Mouse (Mus musculus): ENCODE measurements around the gene Olfr13.
"Not testable (repeated sequence)": the region's sequence is repeated elsewhere in the genome, so short reads cannot be mapped to it uniquely, and the experiment has no call there.

The Olfr13 gene

GRCm38 (mm10) chr6:43171840-43172239, at the start of gene Olfr13:
Gene Olfr13 (plus strand): TSS chr6:43172140.
- H3K27me3 ChIP-seq (ENCODE audit: insufficient read depth, low read length): no peaks in the 10 kb centered on the region
- H3K9me3 ChIP-seq (ENCODE audit: low read length): no peaks in the 10 kb centered on the region
- H3K4me3 ChIP-seq (replicated peaks; ENCODE audit: low read length): no peak within 1 kb of the TSS
- TF ChIP-seq POU5F1 (IDR thresholded peaks at IDR 0.05; ENCODE audit: borderline replicate concordance, low read length) (no peak), NANOG (IDR thresholded peaks at IDR 0.05; ENCODE audit: borderline replicate concordance, low read length) (no peak), CTCF (conservative IDR thresholded peaks at IDR 0.05; ENCODE audit: low read length) (no peak)
- H3K4me1 ChIP-seq (replicated peaks; ENCODE audit: low read depth, low read length): no peaks in the 10 kb centered on the region
- H3K36me3 ChIP-seq (ENCODE audit: insufficient read depth, low read length): no peaks in the 10 kb centered on the region

- not testable (repeated sequence) for H3K27me3 ChIP-seq (ENCODE audit: insufficient read depth, low read length); H3K4me1 ChIP-seq (replicated peaks; ENCODE audit: low read depth, low read length); H3K9me3 ChIP-seq (ENCODE audit: low read length); H3K36me3 ChIP-seq (ENCODE audit: insufficient read depth, low read length); H3K4me3 ChIP-seq (replicated peaks; ENCODE audit: low read length)
Observed at GRCm38 (mm10) chr6:43146267-43146666, 25.7 kb upstream of the Olfr13 start, which contains the start of gene Olfr237-ps1. Gene Olfr237-ps1 (plus strand): TSS chr6:43146567.

- no peak overlapping the region for H3K4me3 ChIP-seq (replicated peaks; ENCODE audit: low read length)
- TF ChIP-seq POU5F1 (IDR thresholded peaks at IDR 0.05; ENCODE audit: borderline replicate concordance, low read length): no peak
- TF ChIP-seq CTCF (conservative IDR thresholded peaks at IDR 0.05; ENCODE audit: low read length): no peak
- no peak for TF ChIP-seq NANOG (IDR thresholded peaks at IDR 0.05; ENCODE audit: borderline replicate concordance, low read length)
- no peaks in the 10 kb centered on the region for H3K27me3 ChIP-seq (ENCODE audit: insufficient read depth, low read length)
- no peaks in the 10 kb centered on the region for H3K9me3 ChIP-seq (ENCODE audit: low read length)
- H3K36me3 ChIP-seq (ENCODE audit: insufficient read depth, low read length): no peaks in the 10 kb centered on the region
- no peaks in the 10 kb centered on the region for H3K4me1 ChIP-seq (replicated peaks; ENCODE audit: low read depth, low read length)
Observed at GRCm38 (mm10) chr6:43159502-43159901, 12.4 kb upstream of the Olfr13 start.

- TF ChIP-seq POU5F1 (IDR thresholded peaks at IDR 0.05; ENCODE audit: borderline replicate concordance, low read length) (no peak), NANOG (IDR thresholded peaks at IDR 0.05; ENCODE audit: borderline replicate concordance, low read length) (no peak), CTCF (conservative IDR thresholded peaks at IDR 0.05; ENCODE audit: low read length) (no peak)
- Histone ChIP-seq H3K36me3 (ENCODE audit: insufficient read depth, low read length) (no peaks in the 10 kb centered on the region), H3K4me1 (replicated peaks; ENCODE audit: low read depth, low read length) (no peaks in the 10 kb centered on the region), H3K27me3 (ENCODE audit: insufficient read depth, low read length) (no peaks in the 10 kb centered on the region), H3K9me3 (ENCODE audit: low read length) (no peaks in the 10 kb centered on the region), H3K4me3 (replicated peaks; ENCODE audit: low read length) (no peak within 1 kb of the TSS)
Observed at GRCm38 (mm10) chr6:43162982-43163381, 9.0 kb upstream of the Olfr13 start, which contains the start of gene Olfr437. Gene Olfr437 (plus strand): TSS chr6:43163282.

- no peak for TF ChIP-seq POU5F1 (IDR thresholded peaks at IDR 0.05; ENCODE audit: borderline replicate concordance, low read length)
- TF ChIP-seq CTCF (conservative IDR thresholded peaks at IDR 0.05; ENCODE audit: low read length): no peak
- no peak for TF ChIP-seq NANOG (IDR thresholded peaks at IDR 0.05; ENCODE audit: borderline replicate concordance, low read length)
- no peaks in the 10 kb centered on the region for H3K27me3 ChIP-seq (ENCODE audit: insufficient read depth, low read length)
- H3K36me3 ChIP-seq (ENCODE audit: insufficient read depth, low read length): no peaks in the 10 kb centered on the region
- no peaks in the 10 kb centered on the region for H3K4me1 ChIP-seq (replicated peaks; ENCODE audit: low read depth, low read length)
- no peak overlapping the region for H3K4me3 ChIP-seq (replicated peaks; ENCODE audit: low read length)
- H3K9me3 ChIP-seq (ENCODE audit: low read length): no peaks in the 10 kb centered on the region
Observed at GRCm38 (mm10) chr6:43167246-43167645, 4.7 kb upstream of the Olfr13 start.

- H3K36me3 ChIP-seq (ENCODE audit: insufficient read depth, low read length): no peaks in the 10 kb centered on the region
- no peak for TF ChIP-seq CTCF (conservative IDR thresholded peaks at IDR 0.05; ENCODE audit: low read length)
- no peaks in the 10 kb centered on the region for H3K4me1 ChIP-seq (replicated peaks; ENCODE audit: low read depth, low read length)
- no peaks in the 10 kb centered on the region for H3K27me3 ChIP-seq (ENCODE audit: insufficient read depth, low read length)
- H3K4me3 ChIP-seq (replicated peaks; ENCODE audit: low read length): no peak overlapping the region
- no peaks in the 10 kb centered on the region for H3K9me3 ChIP-seq (ENCODE audit: low read length)
Observed at GRCm38 (mm10) chr6:43178129-43178528, 6.2 kb downstream of the Olfr13 start.

GRCm38 (mm10) chr6:43178584-43179501, 6.9 kb downstream of the Olfr13 start:
- Histone ChIP-seq H3K36me3 (ENCODE audit: insufficient read depth, low read length) (no peaks in the 10 kb centered on the region), H3K9me3 (ENCODE audit: low read length) (no peaks in the 10 kb centered on the region), H3K4me3 (replicated peaks; ENCODE audit: low read length) (no peak overlapping the region), H3K4me1 (replicated peaks; ENCODE audit: low read depth, low read length) (no peaks in the 10 kb centered on the region), H3K27me3 (ENCODE audit: insufficient read depth, low read length) (no peaks in the 10 kb centered on the region)
- TF ChIP-seq POU5F1 (IDR thresholded peaks at IDR 0.05; ENCODE audit: borderline replicate concordance, low read length) (no peak), CTCF (conservative IDR thresholded peaks at IDR 0.05; ENCODE audit: low read length) (no peak), NANOG (IDR thresholded peaks at IDR 0.05; ENCODE audit: borderline replicate concordance, low read length) (no peak)

GRCm38 (mm10) chr6:43190986-43191385, 19.0 kb downstream of the Olfr13 start:
- no peak for TF ChIP-seq CTCF (conservative IDR thresholded peaks at IDR 0.05; ENCODE audit: low read length)
- TF ChIP-seq NANOG (IDR thresholded peaks at IDR 0.05; ENCODE audit: borderline replicate concordance, low read length): no peak
- no peak for TF ChIP-seq POU5F1 (IDR thresholded peaks at IDR 0.05; ENCODE audit: borderline replicate concordance, low read length)
- no peak overlapping the region for H3K4me3 ChIP-seq (replicated peaks; ENCODE audit: low read length)
- H3K36me3 ChIP-seq (ENCODE audit: insufficient read depth, low read length): no peaks in the 10 kb centered on the region
- H3K9me3 ChIP-seq (ENCODE audit: low read length): no peaks in the 10 kb centered on the region
- no peaks in the 10 kb centered on the region for H3K27me3 ChIP-seq (ENCODE audit: insufficient read depth, low read length)
- no peaks in the 10 kb centered on the region for H3K4me1 ChIP-seq (replicated peaks; ENCODE audit: low read depth, low read length)

GRCm38 (mm10) chr6:43196781-43197180, 24.8 kb downstream of the Olfr13 start, which contains the start of gene Olfr435:
Gene Olfr435 (plus strand): TSS chr6:43197146.
- no peaks in the 10 kb centered on the region for H3K36me3 ChIP-seq (ENCODE audit: insufficient read depth, low read length)
- no peak within 1 kb of the TSS for H3K4me3 ChIP-seq (replicated peaks; ENCODE audit: low read length)
- H3K4me1 ChIP-seq (replicated peaks; ENCODE audit: low read depth, low read length): no peaks in the 10 kb centered on the region
- TF ChIP-seq NANOG (IDR thresholded peaks at IDR 0.05; ENCODE audit: borderline replicate concordance, low read length) (no peak), CTCF (conservative IDR thresholded peaks at IDR 0.05; ENCODE audit: low read length) (no peak), POU5F1 (IDR thresholded peaks at IDR 0.05; ENCODE audit: borderline replicate concordance, low read length) (no peak)
- no peaks in the 10 kb centered on the region for H3K27me3 ChIP-seq (ENCODE audit: insufficient read depth, low read length)
- no peaks in the 10 kb centered on the region for H3K9me3 ChIP-seq (ENCODE audit: low read length)
